Mouse (Mus musculus) ES-E14 (cell line): ENCODE results near the gene Tmed8.

Experiments used
- HCFC1 ChIP-seq: IDR thresholded peaks from 2 replicates; pipeline ENCODE4 v1.6.1; 2012; ENCODE audit warnings: low read length, inconsistent platforms, borderline replicate concordance; ENCODE audit not compliant: insufficient read depth
- ZC3H11A ChIP-seq: IDR thresholded peaks from 2 replicates; pipeline ENCODE4 v1.6.1; 2012; ENCODE audit warnings: low read depth, mild to moderate bottlenecking, inconsistent platforms, low read length, borderline replicate concordance
- ZNF384 ChIP-seq: IDR thresholded peaks from 2 replicates; pipeline ENCODE4 v1.6.1; 2012; ENCODE audit warnings: low read depth, low read length, inconsistent platforms

DNA sequence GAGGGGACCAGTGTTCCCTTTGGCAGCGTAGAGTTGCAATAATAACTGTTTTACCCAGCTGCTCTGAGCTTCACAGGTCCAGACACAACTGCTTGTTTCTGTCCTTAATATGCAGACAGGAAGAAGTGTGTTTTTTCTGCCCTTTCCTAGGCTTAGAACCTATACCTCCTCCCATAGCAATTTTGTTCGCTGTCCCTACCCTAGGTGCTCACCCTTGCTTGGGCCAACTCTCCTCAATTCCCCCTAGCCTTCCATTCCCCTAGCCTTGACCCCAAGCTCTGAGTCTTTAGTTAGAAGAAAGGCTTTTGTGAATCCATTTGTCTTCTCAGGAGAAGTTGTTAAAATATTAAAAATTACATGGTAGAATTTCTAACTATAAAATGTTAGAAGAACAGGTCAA is 61.5 kb downstream of the Tmed8 start:
- no peak for TF ChIP-seq ZNF384
- TF ChIP-seq ZC3H11A = no peak
- no peak for TF ChIP-seq HCFC1
